Mouse (Mus musculus) liver, embryonic 14.5 days (tissue): ENCODE results near the gene 2310022A10Rik.

Experiments used
- CTCF ChIP-seq: IDR thresholded peaks from 2 replicates; pipeline ENCODE4 v1.5.1; 2016; ENCODE audit warnings: antibody characterized with exemption, low read depth, control low read depth
- EP300 ChIP-seq: IDR thresholded peaks from 2 replicates; pipeline ENCODE4 v1.6.1; 2016; ENCODE audit warnings: antibody characterized with exemption, low read depth

DNA sequence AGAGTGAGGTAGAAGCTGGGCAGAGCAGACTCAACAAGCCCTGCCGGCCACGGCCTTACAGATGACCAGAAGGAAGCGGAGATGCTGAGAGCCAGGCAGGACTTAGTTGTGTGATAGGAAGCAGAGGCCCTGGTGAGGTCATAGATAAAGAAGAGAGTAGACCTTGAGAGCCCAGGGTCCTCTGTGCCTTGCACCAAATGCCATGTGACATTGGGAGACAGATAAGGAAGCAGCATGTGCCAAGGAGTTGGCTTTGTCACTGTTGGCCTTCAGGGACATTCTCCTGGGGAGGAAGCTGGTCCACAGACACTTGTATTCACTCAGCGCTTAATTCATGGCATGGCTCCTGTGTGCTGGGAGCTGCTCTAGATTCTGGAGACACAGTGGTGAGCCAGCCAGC lies 56.3 kb downstream of the 2310022A10Rik start:
- TF ChIP-seq CTCF (no peak), EP300 (no peak)
